ENCODE assay signal across 8 mouse cellular contexts in genomic region chr9:55241863-55242685, GRCm38 (mm10). TPM values are rescaled to one million over a fixed set of nuclear protein-coding genes. Genes with fewer than 3 reads are reported as not detected.
DNase-seq lines count a peak whose midpoint lies in the region; ATAC-seq and TF ChIP-seq lines count a peak whose summit lies in the region.

No protein-coding gene starts in this region.

- peak overlapping the region; percentile 63 for H3K4me2 ChIP-seq in heart, embryonic 15.5 days
- peak overlapping the region; percentile 38 for H3K4me2 ChIP-seq in hindbrain, embryonic 16.5 days (ENCODE audit: low read length)
- H3K4me2 ChIP-seq in stomach, embryonic 15.5 days: peak overlapping the region; percentile 43

- peak overlapping the region; percentile 40; the same call in 1 of the 2 replicates for H3K9ac ChIP-seq in heart, embryonic 15.5 days
- H3K9ac ChIP-seq in hindbrain, embryonic 16.5 days (ENCODE audit: low read depth, low read length): no peak overlapping the region
- no peak overlapping the region for H3K9ac ChIP-seq in stomach, embryonic 15.5 days

- H3K27ac ChIP-seq in heart, embryonic 15.5 days: no peak overlapping the region
- H3K27ac ChIP-seq in cortical plate, adult 2 months (ENCODE audit: insufficient read depth, low read length): no peak overlapping the region
- H3K27ac ChIP-seq in hindbrain, embryonic 16.5 days (ENCODE audit: low read depth, low read length): no peak overlapping the region
- H3K27ac ChIP-seq in stomach, embryonic 15.5 days: no peak overlapping the region

- H3K27me3 ChIP-seq in heart, embryonic 15.5 days: no peaks in the 10 kb centered on the region
- no peaks in the 10 kb centered on the region for H3K27me3 ChIP-seq in hindbrain, embryonic 16.5 days (replicated peaks; ENCODE audit: control insufficient read depth, insufficient read depth, low read length)
- peaks cover 2% of the 10 kb centered on the region for H3K27me3 ChIP-seq in megakaryocyte, embryonic 14.5 days (replicated peaks)
- H3K27me3 ChIP-seq in stomach, embryonic 15.5 days (replicated peaks): no peaks in the 10 kb centered on the region

- TF ChIP-seq CTCF in cortical plate, adult 2 months (IDR thresholded peaks at IDR 0.05; ENCODE audit: extremely low read depth, insufficient read depth, low read length): 0 out of 2 replicates have a peak, but pooled peaks have one; percentile 8

- H3K4me3 ChIP-seq in heart, embryonic 15.5 days: peak overlapping the region; percentile 43
- H3K4me3 ChIP-seq in cortical plate, adult 2 months (ENCODE audit: insufficient read depth, low read length): no peak overlapping the region
- peak overlapping the region; percentile 22; the same call in 1 of the 2 replicates for H3K4me3 ChIP-seq in hindbrain, embryonic 16.5 days (ENCODE audit: low read length)
- peak overlapping the region; percentile 89 for H3K4me3 ChIP-seq in megakaryocyte, embryonic 14.5 days (replicated peaks)
- peak overlapping the region; percentile 25 for H3K4me3 ChIP-seq in stomach, embryonic 15.5 days (replicated peaks)

- no peaks in the 10 kb centered on the region for H3K9me3 ChIP-seq in heart, embryonic 15.5 days (replicated peaks)
- H3K9me3 ChIP-seq in hindbrain, embryonic 16.5 days (ENCODE audit: control insufficient read depth, low read length): no peaks in the 10 kb centered on the region
- no peaks in the 10 kb centered on the region for H3K9me3 ChIP-seq in megakaryocyte, embryonic 14.5 days
- no peaks in the 10 kb centered on the region for H3K9me3 ChIP-seq in stomach, embryonic 15.5 days

- no peak for TF ChIP-seq POLR2A in cortical plate, adult 2 months (IDR thresholded peaks at IDR 0.05; ENCODE audit: extremely low read depth, insufficient read depth, low read length)

- H3K4me1 ChIP-seq in heart, embryonic 15.5 days (replicated peaks): 0 out of 2 replicates have a peak, but pooled peaks cover 10% of the 10 kb centered on the region
- H3K4me1 ChIP-seq in cortical plate, adult 2 months (ENCODE audit: control insufficient read depth, insufficient read depth, low read length): no peaks in the 10 kb centered on the region
- H3K4me1 ChIP-seq in hindbrain, embryonic 16.5 days (ENCODE audit: control insufficient read depth, insufficient read depth, low read depth, low read length): no peaks in the 10 kb centered on the region
- peaks cover 38% of the 10 kb centered on the region for H3K4me1 ChIP-seq in megakaryocyte, embryonic 14.5 days
- no peaks in the 10 kb centered on the region for H3K4me1 ChIP-seq in stomach, embryonic 15.5 days

- H3K36me3 ChIP-seq in heart, embryonic 15.5 days: no peaks in the 10 kb centered on the region
- no peaks in the 10 kb centered on the region for H3K36me3 ChIP-seq in hindbrain, embryonic 16.5 days (ENCODE audit: control insufficient read depth, insufficient read depth, low read length)
- H3K36me3 ChIP-seq in megakaryocyte, embryonic 14.5 days (replicated peaks; ENCODE audit: low read length): no peaks in the 10 kb centered on the region
- no peaks in the 10 kb centered on the region for H3K36me3 ChIP-seq in stomach, embryonic 15.5 days

- DNase-seq in heart, adult 9 months (ENCODE audit: low spot score in 2 of 2): no peak
- no peak for DNase-seq in ovary, postnatal 14 days (ENCODE audit: low spot score)
- DNase-seq in gastrocnemius, postnatal 36 days: no peak

- ATAC-seq in heart, embryonic 15.5 days (replicated peaks; ENCODE audit: insufficient number of reproducible peaks, insufficient read depth, low FRiP score, low read depth): no peak
- ATAC-seq in hindbrain, embryonic 16.5 days: no peak
- ATAC-seq in stomach, embryonic 15.5 days (ENCODE audit: insufficient read depth, low FRiP score, low read depth): no peak

- intact Hi-C loops in gastrocnemius, postnatal 36 days (cut with DNase I): no loop called here

- WGBS in heart, embryonic 15.5 days: 31% methylated on average over 24 of the region's 24 CpGs
- 43% methylated on average over 24 of the region's 24 CpGs for WGBS in hindbrain, embryonic 16.5 days
- 43% methylated on average over 24 of the region's 24 CpGs for WGBS in stomach, embryonic 15.5 days

RNA-seq across cellular contexts. Expression of gene Fbxo22, which starts 33.3 kb away (rescaled TPM):
- polyA plus RNA-seq in heart, embryonic 15.5 days (2015; fragmentation: Nextera tagmentation; extraction: Ambion mirVana): 51.7 and 51.8 TPM in 2 replicates
- polyA plus RNA-seq in cortical plate, adult 2 months (2012; rRNA removed): 33.1 and 34.8 TPM in 2 replicates
- polyA plus RNA-seq in hindbrain, embryonic 16.5 days (2015; fragmentation: Nextera tagmentation; extraction: Ambion mirVana): 84.3 and 85.7 TPM in 2 replicates
- polyA plus RNA-seq in megakaryocyte, embryonic 14.5 days (2012; ENCODE audit: insufficient read depth, low replicate concordance): 4.3 and 9.3 TPM in 2 replicates
- 49.2 and 60.8 TPM in 2 replicates for polyA plus RNA-seq in stomach, embryonic 15.5 days (2015; fragmentation: Nextera tagmentation; extraction: Ambion mirVana)
- 10 to 100 TPM; 18.0 to 18.8 TPM for total RNA-seq in gastrocnemius, postnatal 36 days (2021)
